Mouse (Mus musculus) cortical plate, adult 2 months (tissue): ENCODE results near the gene Tmem182.

ENCODE experiments used
- CTCF ChIP-seq: fragments of 200-500 bp; IDR thresholded peaks from 2 replicates; pipeline ENCODE4 v1.5.1; 2011; ENCODE audit warnings: mild to moderate bottlenecking, control low read depth, low read length; ENCODE audit not compliant: insufficient read depth; ENCODE audit errors: extremely low read depth
- POLR2A ChIP-seq: fragments of 200-500 bp; IDR thresholded peaks from 2 replicates; pipeline ENCODE4 v1.6.1; 2011; ENCODE audit warnings: mild to moderate bottlenecking, low read length, control low read depth; ENCODE audit not compliant: insufficient read depth; ENCODE audit errors: extremely low read depth

GRCm38 (mm10) chr1:40797348-40797747, 8.1 kb upstream of the Tmem182 start:
- TF ChIP-seq CTCF, result peak; percentile 77
- TF ChIP-seq POLR2A, result no peak
